Mouse (Mus musculus): ENCODE data around the gene Cxcl3. TPM values are rescaled to one million over a fixed set of nuclear protein-coding genes. Genes with fewer than 3 reads are reported as not detected.

Cxcl3 gene
- polyA plus RNA-seq, 1 experiment from 2014 or later, result 0.18 TPM

GRCm38 (mm10) chr5:90760844-90761243, 25.1 kb upstream of the Cxcl3 start:
- no peak for TF ChIP-seq CTCF (IDR thresholded peaks at IDR 0.05; ENCODE audit: low read depth)
- 90% methylated on average over 2 of the region's 2 CpGs for WGBS
- Histone ChIP-seq H3K4me1 (ENCODE audit: insufficient read depth) (peaks cover 9% of the 10 kb centered on the region), H3K4me2 (no peak overlapping the region), H3K27me3 (ENCODE audit: insufficient read depth, low read length) (peaks cover 9% of the 10 kb centered on the region), H3K27ac (ENCODE audit: low read depth) (no peak overlapping the region), H3K4me3 (ENCODE audit: low read depth, low read length) (no peak overlapping the region), H3K36me3 (ENCODE audit: insufficient read depth) (no peaks in the 10 kb centered on the region), H3K9ac (no peak overlapping the region), H3K9me3 (ENCODE audit: low read depth, low read length) (no peaks in the 10 kb centered on the region)
- DNase-seq, result no peak
- no peak for ATAC-seq (ENCODE audit: insufficient read depth)

GRCm38 (mm10) chr5:90761834-90762233, 24.1 kb upstream of the Cxcl3 start:
- Histone ChIP-seq H3K36me3 (ENCODE audit: insufficient read depth) (no peaks in the 10 kb centered on the region), H3K4me1 (ENCODE audit: insufficient read depth) (peaks cover 9% of the 10 kb centered on the region), H3K4me2 (no peak overlapping the region), H3K27ac (ENCODE audit: low read depth) (no peak overlapping the region), H3K4me3 (ENCODE audit: low read depth, low read length) (no peak overlapping the region), H3K27me3 (ENCODE audit: insufficient read depth, low read length) (peaks cover 9% of the 10 kb centered on the region), H3K9ac (no peak overlapping the region), H3K9me3 (ENCODE audit: low read depth, low read length) (no peaks in the 10 kb centered on the region)
- no peak for ATAC-seq (ENCODE audit: insufficient read depth)
- no peak for DNase-seq
- TF ChIP-seq CTCF (IDR thresholded peaks at IDR 0.05; ENCODE audit: low read depth), result no peak
- 89% methylated on average over 3 of the region's 3 CpGs for WGBS

GRCm38 (mm10) chr5:90763912-90764665, 21.8 kb upstream of the Cxcl3 start:
- Histone ChIP-seq H3K4me3 (ENCODE audit: low read depth, low read length) (no peak overlapping the region), H3K4me1 (ENCODE audit: insufficient read depth) (peaks cover under 1% of the 10 kb centered on the region; the same call in 1 of the 2 replicates), H3K4me2 (no peak overlapping the region), H3K27ac (ENCODE audit: low read depth) (no peak overlapping the region), H3K36me3 (ENCODE audit: insufficient read depth) (no peaks in the 10 kb centered on the region), H3K9me3 (ENCODE audit: low read depth, low read length) (no peaks in the 10 kb centered on the region), H3K9ac (no peak overlapping the region), H3K27me3 (ENCODE audit: insufficient read depth, low read length) (peaks cover 9% of the 10 kb centered on the region)
- peak; percentile 14 for DNase-seq
- WGBS, result 64% methylated on average over 12 of the region's 12 CpGs
- TF ChIP-seq CTCF (IDR thresholded peaks at IDR 0.05; ENCODE audit: low read depth), result no peak
- peak; percentile 18; the same call in 1 of the 2 replicates for ATAC-seq (ENCODE audit: insufficient read depth)

GRCm38 (mm10) chr5:90765821-90766606, 19.9 kb upstream of the Cxcl3 start:
- H3K36me3 ChIP-seq (ENCODE audit: insufficient read depth), result no peaks in the 10 kb centered on the region
- H3K9me3 ChIP-seq (ENCODE audit: low read depth, low read length), result no peaks in the 10 kb centered on the region
- no peaks in the 10 kb centered on the region for H3K27me3 ChIP-seq (ENCODE audit: insufficient read depth, low read length)
- 34% methylated on average over 8 of the region's 8 CpGs for WGBS
- H3K4me3 ChIP-seq (ENCODE audit: low read depth, low read length), result no peak overlapping the region
- H3K27ac ChIP-seq (ENCODE audit: low read depth), result no peak overlapping the region
- ATAC-seq (ENCODE audit: insufficient read depth), result peak; percentile 85
- H3K9ac ChIP-seq, result no peak overlapping the region
- no peak overlapping the region for H3K4me2 ChIP-seq
- no peaks in the 10 kb centered on the region for H3K4me1 ChIP-seq (ENCODE audit: insufficient read depth)
- DNase-seq, result peak; percentile 83
- TF ChIP-seq CTCF (IDR thresholded peaks at IDR 0.05; ENCODE audit: low read depth), result no peak

GRCm38 (mm10) chr5:90768218-90768617, 17.7 kb upstream of the Cxcl3 start, which contains the start of gene Ppbp:
Gene Ppbp (plus strand): TSS chr5:90768518.
- no peak within 1 kb of the TSS for H3K9ac ChIP-seq
- no peak within 1 kb of the TSS for H3K4me3 ChIP-seq (ENCODE audit: low read depth, low read length)
- H3K27me3 ChIP-seq (ENCODE audit: insufficient read depth, low read length), result no peaks in the 10 kb centered on the region
- ATAC-seq (ENCODE audit: insufficient read depth), result no peak
- H3K27ac ChIP-seq (ENCODE audit: low read depth), result no peak within 1 kb of the TSS
- no peaks in the 10 kb centered on the region for H3K36me3 ChIP-seq (ENCODE audit: insufficient read depth)
- 0 out of 2 replicates have a peak, but pooled peaks cover 7% of the 10 kb centered on the region for H3K4me1 ChIP-seq (ENCODE audit: insufficient read depth)
- 56% methylated on average over 3 of the region's 3 CpGs for WGBS
- no peaks in the 10 kb centered on the region for H3K9me3 ChIP-seq (ENCODE audit: low read depth, low read length)
- no peak for DNase-seq
- no peak within 1 kb of the TSS for H3K4me2 ChIP-seq
- TF ChIP-seq CTCF (IDR thresholded peaks at IDR 0.05; ENCODE audit: low read depth), result no peak

GRCm38 (mm10) chr5:90771369-90771768, 14.5 kb upstream of the Cxcl3 start:
- H3K4me2 ChIP-seq, result no peak overlapping the region
- TF ChIP-seq CTCF (IDR thresholded peaks at IDR 0.05; ENCODE audit: low read depth), result no peak
- ATAC-seq (ENCODE audit: insufficient read depth), result no peak

More at GRCm38 (mm10) chr5:90771369-90771768, 14.5 kb upstream of the Cxcl3 start:
- Histone ChIP-seq H3K9ac (no peak overlapping the region), H3K27ac (ENCODE audit: low read depth) (no peak overlapping the region), H3K4me1 (ENCODE audit: insufficient read depth) (0 out of 2 replicates have a peak, but pooled peaks cover 7% of the 10 kb centered on the region), H3K9me3 (ENCODE audit: low read depth, low read length) (no peaks in the 10 kb centered on the region), H3K4me3 (ENCODE audit: low read depth, low read length) (no peak overlapping the region), H3K36me3 (ENCODE audit: insufficient read depth) (no peaks in the 10 kb centered on the region), H3K27me3 (ENCODE audit: insufficient read depth, low read length) (no peaks in the 10 kb centered on the region)
- DNase-seq, result peak; percentile 38
- WGBS, result 73% methylated on average over 3 of the region's 3 CpGs

Data from lung, embryonic 14.5 days (tissue).